Comparison of ENCODE assay signal across 12 mouse cellular contexts in the genomic region with DNA sequence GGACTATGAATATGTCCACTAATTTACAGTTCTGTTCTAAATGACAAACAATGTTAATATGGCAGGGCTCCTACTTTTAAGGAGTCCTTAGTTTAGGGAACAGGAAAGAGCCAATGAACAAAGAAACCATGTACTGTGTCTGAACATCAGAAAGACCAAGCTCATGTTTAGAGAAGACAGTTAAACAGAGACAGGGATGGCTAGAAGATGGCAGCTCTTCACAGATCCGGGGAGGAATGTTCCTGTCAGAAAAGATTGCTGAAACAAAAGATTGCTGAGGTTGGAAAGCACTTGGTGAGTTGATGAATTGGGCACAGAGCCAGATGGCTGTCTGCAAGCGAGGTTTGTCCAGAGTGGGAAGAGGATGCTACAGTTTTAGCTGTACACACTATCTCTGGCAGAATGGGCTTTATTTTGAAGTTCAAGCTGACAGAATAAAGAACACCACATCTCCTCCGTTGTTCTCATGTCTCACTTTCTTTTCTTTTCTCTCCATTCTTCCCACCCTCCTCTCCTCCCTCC.
DNase-seq lines count a peak whose midpoint lies in the region; TF ChIP-seq lines count a peak whose summit lies in the region.
"Had no signal": no experiment of that assay in that cellular context is flagged by ENCODE, and none has a peak within 500 bp of the region (broad histone marks: within the 10 kb centered on the region; RNA-seq: fewer than 3 reads in every experiment).

No protein-coding gene starts in this region.

- no peak for TF ChIP-seq POLR2A in brain, embryonic 14.5 days (IDR thresholded peaks at IDR 0.05; ENCODE audit: borderline replicate concordance, extremely low read depth, insufficient read depth, insufficient read length, poor library complexity, severe bottlenecking)

- no peak for TF ChIP-seq CTCF in brain, embryonic 14.5 days (IDR thresholded peaks at IDR 0.05; ENCODE audit: borderline replicate concordance, extremely low read depth, insufficient read depth, insufficient read length)

- peak; percentile 9 for DNase-seq in heart, postnatal 4 days
- no peak for DNase-seq in heart, adult 18-20 months
- peak; percentile 39 for DNase-seq in lung, postnatal 10 days
- DNase-seq in lung, postnatal 36 days, result no peak
- peak; percentile 72 for DNase-seq in brain, embryonic 14.5 days (ENCODE audit: low read depth)
- DNase-seq in cerebellum, adult 9-11 months, result peak; percentile 55
- no peak for DNase-seq in B cell, adult 2 months
- DNase-seq: gastrocnemius, postnatal 10 days; kidney, adult 11 months; kidney, postnatal 36 days; lung, postnatal 4 days; thymus, adult 18-20 months had no signal

Comparison
In these comparisons a context has a peak if more than half of its experiments do, and no peak if none do; other contexts are left out.
1. DNase-seq: peak in heart, postnatal 4 days (single experiment), lung, postnatal 10 days (single experiment), brain, embryonic 14.5 days (single experiment) and cerebellum, adult 9-11 months (single experiment); none in heart, adult 18-20 months (0 of 2), lung, postnatal 36 days (single experiment) and B cell, adult 2 months (0 of 2).